Mouse (Mus musculus): ENCODE data around the gene Ube2g1. TPM values are rescaled to one million over a fixed set of nuclear protein-coding genes. Genes with fewer than 3 reads are reported as not detected.
A peak's percentile ranks its signal among the peaks of the same experiment; 100 is the strongest.
"Not testable (repeated sequence)": the region's sequence is repeated elsewhere in the genome, so short reads cannot be mapped to it uniquely, and the experiment has no call there.

The Ube2g1 gene
- total RNA-seq, 4 experiments from 2014 or later = 41.9 to 47.2 (median 44.4) TPM

DNA sequence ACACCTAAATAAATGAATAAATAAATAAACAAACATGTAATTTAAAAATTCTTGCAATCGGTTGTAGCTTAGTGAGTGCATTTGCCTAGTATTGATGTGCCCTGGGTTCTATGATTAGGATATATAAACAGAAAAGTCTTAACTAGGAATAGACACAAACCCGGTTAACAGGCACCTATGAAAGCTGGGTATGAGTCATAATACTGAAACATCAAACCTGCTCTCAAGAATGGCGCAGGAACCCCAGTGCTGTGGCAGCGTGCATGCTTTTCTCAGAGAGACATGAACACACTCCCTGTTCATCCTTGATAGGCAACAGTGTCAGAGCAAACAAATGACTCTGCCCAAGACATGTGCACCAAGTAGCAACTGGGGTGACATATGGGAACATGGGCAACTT, 9.3 kb upstream of the Ube2g1 start:
- DNase-seq (ENCODE audit: low spot score in 2 of 2) = no peak

- DNase-seq (ENCODE audit: low spot score in 2 of 2) = peak in 1 of 2 experiments; percentile 56
Observed at GRCm38 (mm10) chr11:72607469-72608070, 487 bp downstream of the Ube2g1 start.

- peak; percentile 67 to 88 for DNase-seq (ENCODE audit: low spot score in 2 of 2)
Observed at GRCm38 (mm10) chr11:72608071-72608679, 1.1 kb downstream of the Ube2g1 start.

- DNase-seq (ENCODE audit: low spot score in 2 of 2) = no peak
Observed at GRCm38 (mm10) chr11:72609242-72609641, 2.2 kb downstream of the Ube2g1 start.

- DNase-seq (ENCODE audit: low spot score in 2 of 2) = not testable (repeated sequence)
Observed at GRCm38 (mm10) chr11:72614336-72614735, 7.3 kb downstream of the Ube2g1 start.

DNA sequence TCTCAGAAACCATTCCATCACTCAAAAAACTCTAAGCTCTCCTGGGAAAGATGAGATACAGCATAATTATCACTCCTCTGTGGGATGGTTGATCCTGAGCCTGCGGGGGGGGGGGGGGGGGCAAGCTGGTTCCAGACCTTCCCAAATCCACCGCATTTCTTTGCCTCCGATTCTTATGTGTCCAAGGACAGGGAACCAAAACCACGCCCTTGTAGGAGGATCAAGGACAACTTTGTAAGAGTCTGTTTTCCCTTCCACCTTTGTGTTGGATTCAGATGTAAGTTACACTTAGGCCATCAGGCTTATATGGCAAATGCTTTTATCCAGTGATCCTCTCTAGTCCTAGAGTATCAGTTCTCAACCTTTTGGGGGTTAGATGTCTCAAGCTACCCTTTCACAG, 8.8 kb downstream of the Ube2g1 start:
- no peak for DNase-seq (ENCODE audit: low spot score in 2 of 2)

- no peak for DNase-seq (ENCODE audit: low spot score in 2 of 2)
Observed at GRCm38 (mm10) chr11:72618476-72618875, 11.4 kb downstream of the Ube2g1 start.

- DNase-seq (ENCODE audit: low spot score in 2 of 2) = no peak
Observed at GRCm38 (mm10) chr11:72642730-72643129, 35.6 kb downstream of the Ube2g1 start.

DNA sequence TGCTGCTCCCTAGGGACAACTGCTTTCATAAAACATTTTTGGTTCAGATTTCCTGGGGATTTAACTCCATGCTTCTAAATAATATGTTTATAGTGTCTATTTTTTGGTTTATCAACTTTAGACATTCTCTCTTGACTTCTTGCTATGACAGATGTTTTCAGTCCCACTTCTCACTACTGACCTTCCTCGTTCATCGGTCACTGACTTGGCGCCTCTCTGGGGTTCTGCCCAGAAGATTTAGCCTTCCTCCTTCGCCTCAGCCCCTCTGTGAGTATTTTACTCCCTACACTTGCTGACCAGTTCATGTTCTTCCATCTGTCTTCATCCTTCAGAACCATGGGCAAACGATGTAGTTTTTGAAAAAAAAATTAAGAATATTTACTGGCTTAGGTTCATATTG, 38.3 kb downstream of the Ube2g1 start:
- DNase-seq (ENCODE audit: low spot score in 2 of 2) = no peak

DNA sequence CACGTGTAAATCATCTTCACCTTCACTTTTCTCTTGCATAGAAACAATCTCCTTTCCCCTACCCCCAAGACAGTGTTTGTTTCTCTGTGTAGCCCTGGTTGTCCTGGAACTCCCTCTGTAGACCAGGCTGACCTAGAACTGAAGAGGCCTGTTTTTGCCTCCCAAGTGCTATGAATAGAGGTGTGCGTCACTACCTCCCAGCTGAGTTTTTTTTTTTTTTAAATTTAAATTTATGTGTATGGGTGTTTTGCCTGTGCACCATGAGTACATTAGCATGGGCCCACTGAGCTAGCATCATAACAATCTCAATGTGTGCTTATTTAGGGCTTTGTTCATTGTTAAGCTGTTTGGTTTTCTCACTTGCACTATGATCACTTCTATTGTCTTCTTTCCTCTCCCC, 43.3 kb downstream of the Ube2g1 start:
- DNase-seq (ENCODE audit: low spot score in 2 of 2) = no peak

GRCm38 (mm10) chr11:72659918-72660317, 52.8 kb downstream of the Ube2g1 start:
- DNase-seq (ENCODE audit: low spot score in 2 of 2) = no peak

- no peak for DNase-seq (ENCODE audit: low spot score in 2 of 2)
Observed at GRCm38 (mm10) chr11:72660359-72660758, 53.3 kb downstream of the Ube2g1 start.

DNA sequence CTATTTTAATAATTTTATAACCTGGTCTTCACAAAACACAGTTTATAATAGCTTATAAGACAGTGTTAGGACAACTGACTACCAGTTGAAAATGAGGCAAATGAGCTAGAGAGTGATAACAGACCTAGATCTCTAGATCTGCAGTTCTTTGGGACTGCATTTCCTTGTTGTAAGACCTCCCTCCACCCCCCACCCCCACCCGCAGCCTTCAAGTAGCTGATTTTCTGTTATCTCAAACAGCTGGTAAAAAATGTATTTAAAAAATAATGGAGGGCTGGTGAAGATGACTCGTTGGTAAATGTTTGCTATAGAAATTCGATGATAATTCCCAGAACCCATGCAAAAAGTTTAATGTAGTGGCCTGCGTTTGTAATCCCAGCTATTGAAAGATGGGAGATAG, 57.6 kb downstream of the Ube2g1 start:
- DNase-seq (ENCODE audit: low spot score in 2 of 2) = no peak

- DNase-seq (ENCODE audit: low spot score in 2 of 2) = no peak
Observed at GRCm38 (mm10) chr11:72670634-72671033, 63.6 kb downstream of the Ube2g1 start.

DNA sequence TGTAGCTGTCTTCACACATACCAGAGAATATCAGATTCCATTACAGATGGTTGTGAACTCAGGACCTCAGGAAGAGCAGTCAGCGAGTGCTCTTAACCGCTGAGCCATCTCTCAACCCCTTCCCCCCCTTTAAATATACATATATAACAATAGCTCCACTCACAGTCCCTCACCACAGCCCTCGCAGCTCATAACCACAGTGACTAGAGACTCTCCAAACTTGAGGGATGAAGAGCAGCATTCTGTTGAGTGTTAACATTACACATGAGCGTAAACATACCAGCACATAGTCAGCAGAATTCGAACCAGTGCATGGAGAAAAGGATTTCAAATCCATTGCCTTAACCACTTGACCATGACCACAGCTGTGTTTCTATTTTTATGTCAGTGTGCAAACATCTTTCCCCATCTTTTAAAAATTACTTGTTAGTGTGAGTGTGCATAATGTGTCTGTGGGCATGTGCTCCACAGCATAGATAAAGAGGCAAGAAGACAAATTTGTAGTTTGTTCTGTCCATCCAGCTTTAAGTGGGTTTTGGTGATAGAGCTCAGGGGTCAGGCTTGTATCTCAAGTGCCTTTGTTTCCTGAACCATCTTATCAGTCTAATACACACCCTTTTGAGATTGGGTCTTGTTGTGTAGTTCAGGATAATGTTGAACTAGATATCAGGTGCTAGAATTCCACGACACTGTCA, 64.4 kb downstream of the Ube2g1 start:
- DNase-seq (ENCODE audit: low spot score in 2 of 2) = no peak

- no peak for DNase-seq (ENCODE audit: low spot score in 2 of 2)
Observed at GRCm38 (mm10) chr11:72672438-72672837, 65.4 kb downstream of the Ube2g1 start.

GRCm38 (mm10) chr11:72675280-72675679, 68.2 kb downstream of the Ube2g1 start:
- DNase-seq (ENCODE audit: low spot score in 2 of 2) = no peak

DNA sequence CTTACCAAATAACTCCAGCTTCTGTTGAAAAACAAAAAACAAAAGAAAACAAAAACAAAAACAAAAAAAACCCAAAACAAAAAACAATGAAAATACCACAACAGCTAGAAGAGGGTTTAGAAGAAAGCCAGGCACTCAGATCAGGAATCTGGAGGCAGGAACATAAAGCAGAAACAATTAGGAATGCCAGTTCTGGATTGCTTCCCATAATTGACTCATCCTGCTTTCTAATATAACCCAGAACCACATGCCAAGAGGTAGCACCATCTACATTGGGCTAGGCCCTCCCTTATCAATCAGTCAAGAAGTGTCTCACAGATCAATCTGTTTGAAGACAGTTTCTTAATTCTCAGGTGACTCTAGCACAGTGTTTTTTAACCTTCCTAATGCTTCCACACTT, 73.6 kb downstream of the Ube2g1 start:
- no peak for DNase-seq (ENCODE audit: low spot score in 2 of 2)

DNA sequence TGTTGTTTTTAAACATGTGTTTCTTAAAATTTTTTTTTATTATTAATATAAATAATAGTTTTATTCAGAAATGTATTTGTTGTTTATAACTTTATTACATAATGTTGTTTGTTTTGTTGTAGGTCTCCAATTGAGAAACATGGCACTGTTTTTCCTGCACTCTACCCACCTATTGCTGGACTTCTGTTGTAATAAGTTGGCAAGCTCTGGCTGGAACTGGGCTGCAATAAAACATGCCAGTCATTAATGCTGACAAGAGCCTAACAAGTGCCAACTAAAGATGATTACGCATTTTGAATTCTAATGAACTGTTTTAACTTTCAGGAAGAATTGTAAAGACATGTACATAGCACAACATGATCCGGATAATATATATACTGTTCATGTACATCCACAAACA, 76.3 kb downstream of the Ube2g1 start:
- DNase-seq (ENCODE audit: low spot score in 2 of 2) = no peak

DNA sequence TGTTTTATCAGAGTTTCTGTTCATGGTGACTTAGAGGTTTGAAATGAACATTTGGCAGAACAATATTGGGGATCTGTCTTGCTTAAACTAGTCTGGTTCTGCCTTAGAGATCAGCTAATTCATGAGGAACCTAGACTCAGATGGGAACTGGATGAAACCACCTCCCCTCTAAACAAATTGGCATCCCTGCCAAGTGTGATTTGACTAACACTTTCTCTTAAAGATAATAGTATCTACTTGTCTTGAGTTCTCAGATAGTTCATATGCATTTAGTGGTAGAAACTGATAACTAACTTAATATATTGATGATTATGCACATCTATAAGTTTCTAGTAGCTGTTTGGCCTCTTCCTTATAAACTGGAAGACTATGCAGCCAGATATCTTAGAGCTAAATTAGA, 79.6 kb downstream of the Ube2g1 start:
- DNase-seq (ENCODE audit: low spot score in 2 of 2) = no peak

- DNase-seq (ENCODE audit: low spot score in 2 of 2) = no peak
Observed at GRCm38 (mm10) chr11:72688242-72688641, 81.2 kb downstream of the Ube2g1 start.

GRCm38 (mm10) chr11:72689115-72689514, 82.0 kb downstream of the Ube2g1 start:
- no peak for DNase-seq (ENCODE audit: low spot score in 2 of 2)
